Mouse (Mus musculus) heart, adult 8-10 months (tissue): ENCODE data around the gene Exosc5. TPM values are rescaled to one million over a fixed set of nuclear protein-coding genes. Genes with fewer than 3 reads are reported as not detected.

Experiments
- DNase-seq: peaks from one replicate; pipeline ENCODE4 v3.0.0; 2022; ENCODE audit warnings: low spot score
- total RNA-seq, 4 experiments: library from RNA; stranded (reverse); gene quantifications; 2 replicates each; pipeline ENCODE4 v1.2.4; 2022

The Exosc5 gene
- total RNA-seq, 4 experiments from 2014 or later, result 17.5 to 20.4 (median 19.3) TPM

DNA sequence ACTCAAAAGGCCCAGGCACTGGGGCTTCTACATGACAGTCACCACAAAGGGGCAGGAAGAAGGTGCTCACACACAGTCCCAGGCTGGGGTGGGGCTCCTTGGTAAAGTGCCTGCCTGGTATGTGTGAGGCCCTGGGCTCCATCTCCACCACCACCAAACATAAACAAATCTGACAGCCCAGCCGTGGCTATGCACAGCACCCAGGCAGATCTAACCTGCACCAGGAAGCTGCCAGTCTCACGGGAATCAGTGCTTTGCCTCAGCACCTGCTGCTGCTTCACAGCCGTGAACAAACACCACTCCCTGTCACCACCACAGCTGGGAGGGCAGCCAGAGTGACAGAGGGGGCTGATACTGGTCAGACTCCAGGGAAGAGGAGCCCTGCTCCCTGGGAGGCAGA, 22.6 kb upstream of the Exosc5 start:
- DNase-seq, result no peak

DNA sequence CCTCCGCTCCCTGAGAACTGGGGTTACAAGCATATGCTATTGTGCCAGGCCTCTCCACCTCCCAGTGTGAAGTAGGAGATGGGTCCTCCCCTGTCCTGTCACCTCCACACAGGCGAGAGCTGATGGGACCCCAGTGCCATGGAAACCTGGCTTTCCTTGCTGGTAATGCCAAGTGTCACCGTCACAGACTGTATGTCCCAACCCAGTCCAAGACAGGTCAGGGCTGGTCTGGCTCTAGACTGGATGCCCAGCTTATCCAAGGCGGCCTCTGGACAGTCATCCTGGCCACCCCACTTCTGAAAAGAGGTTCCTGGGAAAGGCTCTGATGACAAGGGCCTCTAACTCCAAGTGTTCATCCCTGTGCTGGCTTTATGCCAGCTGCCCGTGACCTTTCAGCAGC, 21.9 kb upstream of the Exosc5 start:
- no peak for DNase-seq

DNA sequence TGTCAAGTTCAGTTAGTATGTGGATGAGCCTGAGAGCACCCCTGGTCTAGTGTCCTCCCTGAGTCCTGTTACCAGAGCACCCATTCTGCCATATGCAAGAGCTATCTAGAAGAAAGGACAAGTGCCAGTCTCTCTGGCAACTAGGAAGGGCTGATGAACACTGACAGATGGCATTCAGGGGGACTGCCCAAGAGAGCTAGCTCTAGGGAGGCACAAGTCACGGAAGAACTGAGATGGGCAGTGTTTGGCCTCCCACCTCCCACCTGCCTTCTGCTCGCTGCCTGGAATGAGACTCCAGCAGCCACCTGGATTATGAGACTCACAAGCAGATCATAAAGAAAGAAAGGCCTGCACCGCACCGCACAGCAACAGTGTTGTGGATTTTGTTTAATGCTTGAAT, 19.2 kb upstream of the Exosc5 start:
- no peak for DNase-seq

DNA sequence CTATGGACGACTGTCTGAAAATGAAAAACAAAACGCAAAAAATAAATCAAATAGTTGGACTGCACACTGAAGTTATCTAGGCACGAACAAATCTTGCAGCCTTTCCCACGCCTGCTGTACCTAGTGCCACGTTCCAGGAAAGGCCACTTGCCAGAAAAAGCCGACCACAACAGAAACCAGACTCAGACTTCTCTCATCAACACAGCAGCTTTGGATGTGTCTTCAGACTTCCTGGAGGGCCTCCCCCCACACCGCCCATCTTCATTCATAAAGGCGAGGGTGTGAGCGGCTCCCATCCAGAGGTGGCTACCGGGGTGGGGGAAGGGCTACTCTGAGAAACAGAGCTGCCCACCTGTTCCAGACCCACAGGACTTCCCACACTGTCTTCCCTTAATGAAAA, 14.8 kb upstream of the Exosc5 start:
- no peak for DNase-seq

DNA sequence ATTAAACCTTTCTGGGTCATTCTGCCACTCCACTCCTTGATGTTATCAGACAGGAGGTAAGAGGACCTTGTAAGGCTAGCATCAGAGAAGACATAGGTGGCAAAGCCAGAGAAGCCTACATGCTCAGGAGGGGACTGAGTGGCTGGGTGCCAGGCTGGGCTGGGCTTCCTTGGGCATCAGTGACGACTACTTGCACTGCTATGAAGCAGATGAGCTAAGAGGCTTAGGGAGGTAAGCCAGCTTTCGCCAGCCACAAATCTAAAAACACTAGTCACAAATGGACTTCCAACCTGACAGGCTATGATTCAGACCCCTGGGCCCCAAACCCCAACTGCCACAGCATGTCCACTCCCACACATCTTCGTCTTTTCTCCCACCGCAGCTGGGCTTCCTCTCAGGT, 14.3 kb upstream of the Exosc5 start:
- DNase-seq, result no peak

DNA sequence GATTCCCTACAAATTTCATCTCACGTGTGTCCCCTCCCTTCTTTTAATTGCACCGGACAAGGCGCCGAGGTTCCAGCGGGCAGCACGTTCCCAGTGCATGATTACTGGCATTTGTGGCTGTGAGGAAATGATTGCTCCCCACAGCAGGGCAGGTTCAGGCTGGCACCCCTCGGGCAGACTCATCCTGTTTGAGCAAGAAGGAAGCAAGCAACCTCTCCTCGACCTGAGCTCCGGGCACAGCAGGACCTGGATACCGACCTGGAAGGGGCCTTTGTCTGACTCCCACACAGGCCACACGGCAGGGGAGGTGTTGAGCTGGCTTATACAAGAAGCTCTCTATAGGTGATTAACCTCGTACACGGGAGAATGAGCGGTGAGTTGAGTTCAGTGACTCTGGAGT, 13.9 kb upstream of the Exosc5 start:
- DNase-seq, result no peak

DNA sequence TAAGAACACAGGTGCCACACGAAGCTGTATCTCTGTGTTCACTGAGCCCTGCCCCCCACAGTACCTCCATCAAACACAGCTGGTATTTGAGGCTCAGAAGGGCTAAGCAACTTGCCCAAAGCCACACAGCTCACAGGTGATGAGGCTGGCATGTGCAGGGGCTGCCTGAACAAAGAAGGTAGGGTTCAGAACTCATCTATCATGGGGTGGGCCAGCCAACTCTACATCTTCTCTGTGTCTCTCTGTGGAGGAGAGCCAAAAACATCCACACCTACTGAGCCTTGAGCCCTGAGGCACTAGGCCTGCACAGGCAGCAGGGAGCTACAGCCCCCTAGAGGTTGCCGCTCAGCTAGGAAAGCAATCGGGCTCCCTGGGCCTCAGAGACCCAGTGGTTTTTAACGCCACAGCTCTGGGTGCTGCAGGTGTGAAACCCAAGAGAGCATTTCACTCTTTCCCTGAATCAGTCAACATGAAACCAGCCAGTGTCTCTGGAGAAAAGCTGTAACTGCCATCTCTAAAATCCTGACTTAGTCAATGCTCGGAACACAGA, 11.3 kb upstream of the Exosc5 start:
- no peak for DNase-seq

DNA sequence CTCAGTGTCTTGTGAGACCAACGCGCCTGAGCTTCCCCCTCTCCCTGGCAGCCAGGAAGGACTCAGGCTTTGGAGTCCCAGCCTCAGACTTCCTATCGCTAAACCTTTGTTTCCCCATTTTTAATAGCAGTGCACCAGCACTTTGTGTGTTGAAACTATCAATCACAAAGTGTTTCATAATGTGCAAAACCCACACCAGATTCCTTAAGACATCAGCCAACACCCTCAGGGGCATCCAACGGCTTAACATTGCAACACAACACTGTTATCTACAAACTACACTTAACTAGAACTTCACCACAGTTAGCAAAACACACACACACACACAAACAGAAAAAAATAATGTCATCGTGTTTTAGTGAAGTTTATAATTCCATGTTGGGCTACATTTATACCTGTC, 9.1 kb upstream of the Exosc5 start:
- DNase-seq, result no peak

DNA sequence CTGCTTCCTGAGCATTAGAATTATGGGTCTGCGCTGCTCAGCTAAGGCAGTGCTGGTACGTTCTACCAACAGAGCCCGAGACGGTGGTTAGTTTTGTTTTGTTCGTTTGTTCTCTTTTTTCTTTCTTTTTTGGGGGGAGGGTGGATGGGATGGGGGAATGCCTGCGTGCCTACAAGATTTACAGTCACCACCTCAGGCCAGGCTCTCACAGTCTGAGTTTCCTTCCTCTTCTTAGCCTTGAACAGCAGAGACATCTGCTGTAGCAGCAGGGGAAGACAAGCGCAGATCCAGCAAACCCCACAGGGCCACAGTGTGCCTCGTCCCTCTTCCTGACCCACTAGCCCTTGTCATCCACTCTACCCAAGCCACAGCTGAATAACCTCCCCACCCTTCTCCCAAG, 7.7 kb upstream of the Exosc5 start:
- DNase-seq, result no peak

DNA sequence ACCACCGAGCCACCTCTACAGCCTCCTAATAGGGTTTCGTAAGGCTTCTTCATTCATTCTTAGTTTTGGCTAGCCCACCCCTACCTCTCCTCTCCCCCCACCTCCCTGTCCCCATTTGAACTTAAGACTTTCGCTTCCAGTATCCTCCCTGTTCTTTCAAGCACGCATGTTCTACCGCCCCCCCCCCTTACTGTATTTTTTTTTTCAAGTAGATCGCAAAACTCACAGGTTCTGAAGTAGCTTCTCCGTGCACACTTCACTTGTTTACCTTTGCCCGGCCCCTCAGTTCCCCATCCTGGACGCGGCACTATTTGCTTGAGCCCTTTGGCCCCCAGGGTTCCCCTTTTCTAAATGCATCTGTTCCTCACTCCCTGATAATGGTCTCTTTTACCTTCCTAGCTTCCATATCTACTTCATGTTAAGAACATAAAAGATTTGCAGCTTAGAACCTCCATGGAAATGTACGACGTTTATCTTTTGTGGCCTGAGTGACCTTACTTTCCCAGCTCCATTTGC, 6.7 kb upstream of the Exosc5 start:
- DNase-seq, result no peak

DNA sequence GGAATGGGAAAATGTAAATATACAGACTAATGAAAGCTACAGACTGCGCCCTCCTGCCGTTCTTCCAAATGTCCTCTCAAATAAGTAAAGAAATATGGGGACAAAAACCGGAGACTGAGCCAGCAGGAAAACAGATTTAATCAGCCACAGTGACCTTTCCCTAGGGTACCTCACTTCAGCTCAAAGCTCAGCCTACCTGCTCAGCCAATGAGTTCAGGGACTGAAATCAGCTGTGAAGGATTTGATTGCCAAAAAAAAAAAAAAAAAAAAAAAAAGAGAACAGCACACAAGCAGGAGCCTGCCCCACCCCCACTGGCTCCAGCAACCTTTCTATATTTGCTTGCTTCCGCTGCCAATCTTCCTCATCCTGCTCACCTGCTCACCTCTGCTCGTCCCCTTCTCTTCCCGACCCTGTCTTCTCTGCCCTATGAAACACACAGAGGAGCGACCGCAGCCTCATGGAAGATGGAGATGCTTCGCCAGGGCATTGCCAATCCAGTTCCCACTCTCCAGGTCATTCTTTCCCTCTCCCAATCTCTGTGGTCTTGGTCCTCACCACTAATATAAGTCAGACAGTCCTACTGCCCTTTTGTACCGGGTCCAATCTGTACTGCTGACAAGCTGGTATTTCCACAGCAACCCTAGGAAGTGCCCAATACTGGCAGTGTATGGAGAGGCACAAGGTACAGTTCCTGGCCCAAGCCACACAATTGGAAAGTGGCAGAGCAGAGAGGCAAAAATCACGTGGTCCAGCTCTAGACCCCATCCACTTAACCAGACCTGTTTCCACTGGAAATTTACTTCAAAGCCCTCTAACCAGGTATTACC, 3.1 kb upstream of the Exosc5 start:
- DNase-seq, result no peak

DNA sequence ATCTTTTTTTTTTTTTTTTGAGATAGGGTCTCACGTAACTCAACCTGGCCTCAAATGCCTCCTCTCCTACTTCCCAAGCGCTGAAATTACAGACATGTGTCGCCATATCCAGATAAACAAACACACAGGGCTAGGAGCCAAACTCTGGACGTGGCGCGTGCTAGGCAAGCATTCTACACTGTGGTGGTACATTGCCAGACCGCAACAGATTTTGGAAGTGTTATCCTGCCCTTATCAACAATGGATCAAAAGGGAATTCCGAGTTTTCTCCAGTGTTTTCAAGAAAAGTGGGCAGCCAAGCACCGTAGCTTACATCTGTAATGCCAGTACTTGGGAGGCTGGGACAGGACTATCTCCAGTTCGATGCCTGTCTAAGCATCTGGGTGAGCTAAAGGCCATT, 1.2 kb upstream of the Exosc5 start:
- no peak for DNase-seq

DNA sequence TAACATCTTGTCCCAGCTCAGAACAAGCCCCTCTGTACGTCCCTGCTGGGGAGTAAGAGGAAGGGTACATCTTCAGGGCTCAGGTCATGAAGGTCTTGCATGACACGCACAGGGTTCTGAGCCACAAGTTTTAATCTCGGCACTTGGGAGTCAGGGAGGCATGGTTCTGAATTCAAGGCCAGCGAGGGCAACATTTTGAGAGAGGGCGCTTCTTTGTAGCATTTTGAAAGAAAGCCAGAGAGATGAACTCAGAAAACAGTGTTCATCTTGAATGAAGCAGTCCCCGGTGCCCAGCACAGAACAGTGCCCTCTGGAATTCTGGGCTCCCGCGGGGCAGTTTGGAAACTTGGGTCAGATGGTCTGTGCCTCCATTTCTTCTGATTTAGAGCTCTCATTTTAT, 7.4 kb downstream of the Exosc5 start:
- DNase-seq, result no peak

DNA sequence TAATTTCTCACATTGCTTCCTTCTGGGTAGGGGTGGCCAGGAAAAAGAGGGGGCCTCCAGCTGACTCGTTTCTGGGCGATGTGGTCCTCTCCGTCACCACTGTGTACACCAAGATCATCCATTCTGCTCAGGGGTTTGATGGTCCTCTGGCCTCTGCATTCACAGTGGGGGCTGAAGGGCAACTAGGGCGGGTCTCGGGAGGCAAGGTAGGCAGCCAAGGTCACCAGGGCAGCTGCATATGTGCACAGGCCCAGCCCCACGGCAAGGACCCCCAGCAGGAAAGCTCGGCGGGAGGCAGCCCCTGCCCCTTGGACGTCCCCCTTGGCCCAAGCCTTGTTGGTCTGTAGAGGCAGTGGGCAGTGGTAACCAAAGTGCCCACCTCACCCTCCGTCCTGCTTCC, 10.2 kb downstream of the Exosc5 start:
- DNase-seq, result no peak

DNA sequence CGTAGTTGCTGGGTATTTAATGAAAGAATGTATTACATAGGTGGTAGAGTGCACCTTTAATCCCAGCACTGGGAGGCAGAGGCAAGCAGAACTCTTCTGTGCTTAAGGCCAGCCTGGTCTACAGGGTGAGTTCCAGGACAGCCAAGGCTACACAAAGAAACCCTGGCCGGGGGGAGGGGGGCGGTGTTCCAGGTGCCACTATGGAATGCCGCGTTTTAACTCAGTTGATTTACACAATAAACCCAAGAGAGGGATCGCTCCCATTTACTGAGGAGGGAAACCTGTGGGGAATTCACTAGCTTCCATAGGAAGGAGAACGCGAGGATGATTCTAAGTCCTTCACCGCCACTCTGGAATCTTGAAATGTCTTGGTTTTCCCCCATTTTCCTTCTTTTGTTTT, 10.7 kb downstream of the Exosc5 start:
- no peak for DNase-seq

DNA sequence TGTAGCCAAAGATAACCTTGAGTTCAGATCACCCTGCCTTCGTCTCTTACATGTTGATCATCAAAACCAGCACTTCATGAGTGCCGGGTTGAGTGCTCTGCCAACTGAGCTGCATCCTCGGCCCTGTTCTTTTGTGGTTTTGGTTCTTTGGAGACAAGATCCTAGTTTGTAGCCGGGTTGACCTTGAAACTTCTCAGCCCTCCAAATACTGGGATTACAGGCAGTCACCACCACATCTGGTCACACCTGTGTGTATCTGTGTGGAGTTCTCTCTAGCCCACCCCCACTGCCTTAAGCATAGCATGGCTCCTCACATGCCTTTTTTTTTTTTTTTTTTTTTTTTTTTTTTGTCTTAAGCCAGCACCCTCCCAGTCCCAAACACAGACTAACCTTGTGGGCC, 11.1 kb downstream of the Exosc5 start:
- no peak for DNase-seq

DNA sequence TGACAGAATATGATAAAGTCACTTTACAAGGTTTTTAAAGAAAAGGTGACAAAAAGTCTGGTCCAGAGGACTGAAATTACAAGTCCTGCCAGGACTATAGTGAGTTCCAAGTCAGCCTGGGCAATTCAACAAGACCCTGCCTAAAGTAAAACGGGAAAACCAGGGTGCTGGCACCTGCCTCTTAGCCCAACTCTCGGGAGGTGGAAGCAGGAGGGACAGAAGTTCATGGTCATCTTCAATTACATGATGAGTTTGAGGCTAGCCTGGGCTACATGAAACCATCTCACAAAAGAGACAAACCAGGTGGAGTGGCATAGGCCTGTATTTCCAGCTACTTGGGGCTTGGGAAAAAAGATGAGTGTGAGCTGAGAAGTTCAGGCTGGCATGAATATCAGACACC, 12.7 kb downstream of the Exosc5 start:
- no peak for DNase-seq

DNA sequence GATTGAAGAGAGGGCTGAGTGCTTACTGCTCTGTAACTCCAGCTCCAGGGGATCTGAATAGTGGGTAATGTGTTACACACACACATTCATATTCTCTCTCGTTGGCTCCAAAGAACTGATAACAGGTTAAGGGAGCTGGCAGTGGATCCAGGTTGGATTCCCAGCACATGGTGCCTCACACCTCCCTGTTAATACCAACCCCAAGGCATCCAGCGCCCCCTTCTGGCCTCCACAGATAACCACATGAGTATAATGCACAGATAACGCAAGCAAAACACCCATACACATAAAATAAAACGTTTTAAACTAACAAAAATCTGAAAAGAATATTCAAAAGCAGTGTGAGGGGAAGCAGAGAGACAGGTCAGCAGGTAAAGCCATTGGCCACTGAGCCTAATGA, 13.5 kb downstream of the Exosc5 start:
- no peak for DNase-seq

DNA sequence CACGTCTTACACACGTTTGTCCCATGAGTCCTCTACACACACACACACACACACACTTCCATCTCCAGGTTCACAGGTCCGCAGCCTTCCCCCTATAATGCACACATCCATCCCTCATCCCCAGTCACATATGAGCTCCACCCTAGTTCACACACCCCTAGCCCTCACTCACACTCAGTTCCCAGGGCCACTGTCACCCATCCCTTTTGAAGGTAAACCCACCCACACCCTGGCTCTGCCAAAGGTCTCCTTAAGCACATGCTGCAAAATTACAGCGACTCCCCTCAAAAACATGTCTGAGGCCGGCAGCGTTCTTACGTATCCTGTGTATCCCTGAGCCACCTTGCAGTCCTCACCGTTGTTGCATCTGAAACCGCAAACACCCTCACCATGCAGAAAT, 15.3 kb downstream of the Exosc5 start:
- no peak for DNase-seq

DNA sequence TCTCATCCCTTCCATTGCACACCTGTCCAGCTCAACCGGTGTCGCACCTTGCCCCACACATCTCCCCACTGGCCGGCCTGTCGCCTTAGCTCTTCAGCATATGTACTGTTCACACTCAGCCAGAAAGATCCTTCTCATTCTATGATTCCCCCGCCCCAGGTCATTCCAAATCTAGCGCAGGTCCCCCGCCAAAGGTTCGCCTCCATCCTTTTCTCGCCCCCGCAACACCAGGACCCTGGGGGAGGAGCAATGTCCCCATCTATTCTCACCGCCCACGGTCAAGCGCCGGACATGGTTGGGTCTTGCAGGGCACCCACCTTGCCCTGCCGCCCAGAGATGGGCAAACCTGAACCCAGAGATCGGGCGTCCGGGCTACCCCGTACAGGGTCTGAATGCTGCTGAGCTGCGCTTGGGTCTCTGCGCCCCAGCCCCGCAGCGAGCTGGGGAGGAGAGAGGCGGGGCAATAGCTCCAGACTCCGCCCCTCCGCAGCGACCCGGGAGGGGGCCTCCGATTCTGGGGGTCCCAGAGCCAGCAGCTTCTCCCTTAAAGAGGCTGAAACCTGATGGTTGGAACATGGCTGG, 15.8 kb downstream of the Exosc5 start, which contains the start of gene Tmem91:
Gene Tmem91, minus strand, starts transcription at position 448 of the 582 bp plus-strand sequence.
- no peak for DNase-seq

DNA sequence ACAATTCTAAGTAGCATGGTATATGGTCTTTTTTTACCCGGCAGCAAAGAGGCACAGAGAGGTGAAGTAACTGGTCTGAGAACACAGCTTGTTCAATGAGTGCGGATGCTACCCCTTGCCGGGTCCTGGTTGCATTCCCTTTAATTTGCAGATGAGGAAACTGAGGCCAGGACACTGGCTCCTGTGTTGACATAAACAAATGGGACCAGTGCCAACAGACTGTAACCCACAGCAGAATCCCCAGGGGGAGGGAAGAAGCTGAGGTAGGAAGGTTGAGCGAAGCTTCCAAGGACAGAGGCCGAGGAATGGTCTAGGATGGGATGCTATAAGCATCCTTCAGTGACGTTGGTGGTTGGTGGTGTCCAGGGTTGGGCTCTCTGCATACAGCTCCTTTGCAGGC, 16.4 kb downstream of the Exosc5 start:
- DNase-seq, result no peak

DNA sequence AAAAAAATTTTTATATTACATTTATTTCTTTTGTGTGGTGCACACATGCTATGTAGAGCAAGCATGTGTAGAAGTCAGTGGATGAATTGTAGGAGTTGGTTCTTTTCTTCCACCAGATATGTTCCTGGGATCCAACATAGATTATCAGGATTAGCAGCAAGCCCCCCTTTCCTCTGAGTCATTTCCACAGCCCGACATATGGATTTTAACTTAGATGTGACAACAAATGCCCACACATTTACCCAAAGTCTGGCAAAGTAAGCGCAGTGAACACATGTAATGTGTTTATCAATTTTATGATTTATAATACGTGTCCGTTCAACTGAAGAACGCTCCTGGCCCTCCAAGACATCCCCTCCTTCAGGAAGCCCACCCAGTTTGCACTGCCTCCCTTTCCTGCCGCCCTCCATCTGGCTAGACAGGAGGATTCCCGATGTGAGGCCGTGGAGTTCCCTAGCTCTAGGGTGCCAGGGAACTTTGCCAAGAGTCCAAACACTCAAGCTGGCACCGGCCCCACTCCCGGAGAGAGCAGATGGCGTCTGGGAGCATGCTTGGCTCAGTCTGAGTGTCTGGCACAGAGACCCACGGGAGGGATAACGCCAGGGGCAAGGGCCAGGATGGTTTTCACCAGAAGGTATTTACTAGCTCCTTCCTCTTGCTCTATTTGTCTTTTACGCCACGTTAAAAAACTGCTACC, 17.3 kb downstream of the Exosc5 start:
- peak; percentile 80 for DNase-seq
